Mouse (Mus musculus) intestine, embryonic 15.5 days (tissue): ENCODE results near the gene AA467197. TPM values are rescaled to one million over a fixed set of nuclear protein-coding genes. Genes with fewer than 3 reads are reported as not detected.
A peak's percentile ranks its signal among the peaks of the same experiment; 100 is the strongest.

Experiments used
- ATAC-seq: fragments of 200-750 bp; cut with Nextera tagmentation; 2 replicates; pipeline ENCODE4 v1.8.0; 2017; ENCODE audit warnings: moderate TSS enrichment, moderate library complexity
- H3K27ac ChIP-seq: fragments of 300-500 bp; sonication (generic); 2 replicates; pipeline ENCODE4 v1.5.1; 2015; ENCODE audit warnings: mild to moderate bottlenecking, inconsistent platforms
- H3K27me3 ChIP-seq: fragments of 300-500 bp; sonication (generic); replicated peaks from 2 replicates; pipeline ENCODE4 v1.6.1; 2015; ENCODE audit warnings: inconsistent platforms
- H3K36me3 ChIP-seq: fragments of 300-500 bp; sonication (generic); 2 replicates; pipeline ENCODE4 v1.6.1; 2015; ENCODE audit warnings: inconsistent platforms
- H3K4me1 ChIP-seq: fragments of 300-500 bp; sonication (generic); replicated peaks from 2 replicates; pipeline ENCODE4 v1.6.1; 2015; ENCODE audit warnings: inconsistent platforms
- H3K4me2 ChIP-seq: fragments of 300-500 bp; sonication (generic); replicated peaks from 2 replicates; pipeline ENCODE4 v1.6.1; 2015; ENCODE audit warnings: mild to moderate bottlenecking, inconsistent platforms
- H3K4me3 ChIP-seq: fragments of 300-500 bp; sonication (generic); replicated peaks from 2 replicates; pipeline ENCODE4 v1.5.1; 2015; ENCODE audit warnings: inconsistent platforms
- H3K9ac ChIP-seq: fragments of 300-500 bp; sonication (generic); 2 replicates; pipeline ENCODE4 v1.6.1; 2015; ENCODE audit warnings: inconsistent platforms
- H3K9me3 ChIP-seq: fragments of 300-500 bp; sonication (generic); 2 replicates; pipeline ENCODE4 v1.6.1; 2016; ENCODE audit warnings: inconsistent platforms
- WGBS: fragments of 180-500 bp; shearing (Covaris S2); methylation state at CpG from one replicate; pipeline ENCODE4 v1.1.7; 2015; 5-methylcytosine and 5-hydroxymethylcytosine counted together
- polyA plus RNA-seq: library from polyadenylated mRNA; unstranded; fragments of >200 nt; fragmentation: Nextera tagmentation; extraction: Ambion mirVana; gene quantifications from 2 replicates; pipeline ENCODE4 v1.2.1, GENCODE M21; 2015

AA467197 gene
- polyA plus RNA-seq, 1 experiment from 2014 or later, result 7.1 TPM

DNA sequence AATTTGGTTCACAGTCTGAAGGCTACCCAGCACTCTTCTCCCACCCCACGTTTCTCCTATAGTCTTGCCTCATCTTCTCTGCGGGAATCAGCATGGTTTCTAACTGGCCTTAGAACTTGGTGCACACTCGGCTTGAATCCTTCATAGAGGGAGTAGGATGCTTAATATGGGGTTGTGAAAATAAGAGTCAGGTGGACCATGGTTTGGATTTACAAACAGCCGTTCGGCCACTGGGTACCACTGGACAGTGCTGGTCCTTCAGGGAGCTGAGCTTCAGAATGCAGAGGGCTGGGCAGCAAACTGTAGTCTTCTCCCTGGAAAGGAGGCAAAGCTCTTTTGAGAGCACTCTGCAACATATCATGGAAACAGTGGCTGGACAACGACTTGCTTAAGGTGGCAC, 19.0 kb upstream of the AA467197 start:
- Histone ChIP-seq H3K27ac (no peak overlapping the region), H3K9me3 (no peaks in the 10 kb centered on the region), H3K4me1 (no peaks in the 10 kb centered on the region), H3K4me3 (no peak overlapping the region), H3K27me3 (no peaks in the 10 kb centered on the region; the same call in 1 of the 2 replicates), H3K9ac (no peak overlapping the region), H3K4me2 (no peak overlapping the region), H3K36me3 (no peaks in the 10 kb centered on the region)
- 81% methylated on average over 6 of the region's 6 CpGs for WGBS
- no peak for ATAC-seq

DNA sequence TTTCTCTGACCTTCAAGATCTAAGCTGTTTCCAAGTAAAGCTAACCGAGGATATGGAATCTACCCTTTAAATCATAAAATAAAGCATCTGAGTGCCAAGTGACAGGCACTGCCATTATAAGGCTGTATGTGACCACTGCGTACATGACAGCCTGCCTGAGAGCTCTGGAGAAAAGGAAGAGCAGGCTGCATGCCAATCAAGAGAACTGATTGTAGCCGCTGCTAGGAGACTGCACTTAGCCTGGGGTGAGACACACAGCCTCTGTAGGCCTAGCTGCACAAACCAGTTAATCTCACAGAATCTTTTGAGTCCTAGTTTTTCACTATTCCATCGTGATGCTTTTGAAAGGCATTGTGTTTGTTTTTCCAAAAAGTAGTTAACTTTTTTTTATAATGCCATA, 18.1 kb upstream of the AA467197 start:
- no peak overlapping the region for H3K4me2 ChIP-seq
- H3K4me1 ChIP-seq, result no peaks in the 10 kb centered on the region
- no peak overlapping the region for H3K9ac ChIP-seq
- ATAC-seq, result no peak
- no peaks in the 10 kb centered on the region for H3K36me3 ChIP-seq
- no peak overlapping the region for H3K4me3 ChIP-seq
- H3K9me3 ChIP-seq, result no peaks in the 10 kb centered on the region
- WGBS, result 64% methylated on average over 4 of the region's 4 CpGs
- H3K27me3 ChIP-seq, result no peaks in the 10 kb centered on the region
- H3K27ac ChIP-seq, result no peak overlapping the region

DNA sequence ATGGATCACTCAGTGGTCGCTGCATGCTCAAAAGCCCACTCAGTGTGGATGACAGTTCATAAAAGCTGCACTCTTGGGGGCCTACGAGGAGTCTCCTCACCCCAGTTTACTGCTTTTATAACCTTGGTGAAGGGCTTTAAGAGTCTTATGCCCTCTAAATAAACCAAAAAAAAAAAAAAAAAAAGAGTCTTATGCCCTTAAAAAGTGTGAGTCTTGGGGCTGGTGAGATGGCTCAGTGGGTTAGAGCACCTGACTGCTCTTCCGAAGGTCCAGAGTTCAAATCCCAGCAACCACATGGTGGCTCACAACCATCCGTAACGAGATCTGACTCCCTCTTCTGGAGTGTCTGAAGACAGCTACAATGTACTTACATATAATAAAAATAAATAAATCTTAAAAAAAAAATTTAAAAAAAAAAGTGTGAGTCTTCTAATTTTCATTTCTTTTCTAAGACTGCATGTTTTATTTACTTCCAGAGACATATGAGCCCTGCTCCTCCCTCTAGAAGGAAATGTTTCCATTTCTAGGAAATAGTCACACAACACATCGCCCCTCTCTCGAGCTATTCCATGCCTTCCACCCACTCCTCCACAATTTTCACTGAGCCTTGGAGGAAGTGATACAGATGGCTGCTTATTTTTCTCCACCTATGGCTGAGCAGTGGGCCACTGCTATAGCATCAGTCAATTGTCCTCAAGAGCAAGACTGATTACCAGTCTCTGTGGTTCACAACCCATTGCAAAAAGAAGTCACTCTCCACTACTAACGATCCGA, 15.3 kb upstream of the AA467197 start:
- H3K4me2 ChIP-seq, result no peak overlapping the region
- WGBS, result 78% methylated on average over 9 of the region's 9 CpGs
- H3K4me1 ChIP-seq, result no peaks in the 10 kb centered on the region
- no peak overlapping the region for H3K4me3 ChIP-seq
- no peaks in the 10 kb centered on the region for H3K9me3 ChIP-seq
- no peak overlapping the region for H3K27ac ChIP-seq
- H3K9ac ChIP-seq, result no peak overlapping the region
- no peaks in the 10 kb centered on the region for H3K27me3 ChIP-seq
- no peak for ATAC-seq
- no peaks in the 10 kb centered on the region for H3K36me3 ChIP-seq

DNA sequence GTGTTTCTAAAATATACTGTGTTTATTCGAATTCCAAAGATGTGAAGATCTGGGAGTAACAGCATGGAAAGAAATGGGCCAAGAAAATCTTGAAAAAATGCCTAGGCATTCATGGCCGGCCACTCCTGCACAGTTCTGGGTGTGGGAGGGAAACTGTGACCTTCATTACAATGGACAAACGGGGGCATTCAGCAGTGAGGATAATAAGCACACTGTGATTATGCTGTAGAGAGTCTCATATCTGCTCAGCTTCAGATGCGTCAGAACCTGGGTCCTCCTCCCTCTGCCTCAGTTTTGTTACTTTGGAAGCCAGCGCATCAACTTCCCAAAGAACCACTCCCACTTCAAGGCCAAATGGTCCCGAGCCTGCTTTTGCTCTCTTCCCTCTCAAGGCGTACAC, 10.9 kb upstream of the AA467197 start:
- H3K9me3 ChIP-seq, result no peaks in the 10 kb centered on the region
- no peak for ATAC-seq
- no peak overlapping the region for H3K27ac ChIP-seq
- H3K9ac ChIP-seq, result no peak overlapping the region
- no peak overlapping the region for H3K4me2 ChIP-seq
- H3K4me1 ChIP-seq, result no peaks in the 10 kb centered on the region
- H3K4me3 ChIP-seq, result no peak overlapping the region
- no peaks in the 10 kb centered on the region for H3K27me3 ChIP-seq
- WGBS, result 53% methylated on average over 7 of the region's 7 CpGs
- no peaks in the 10 kb centered on the region for H3K36me3 ChIP-seq

DNA sequence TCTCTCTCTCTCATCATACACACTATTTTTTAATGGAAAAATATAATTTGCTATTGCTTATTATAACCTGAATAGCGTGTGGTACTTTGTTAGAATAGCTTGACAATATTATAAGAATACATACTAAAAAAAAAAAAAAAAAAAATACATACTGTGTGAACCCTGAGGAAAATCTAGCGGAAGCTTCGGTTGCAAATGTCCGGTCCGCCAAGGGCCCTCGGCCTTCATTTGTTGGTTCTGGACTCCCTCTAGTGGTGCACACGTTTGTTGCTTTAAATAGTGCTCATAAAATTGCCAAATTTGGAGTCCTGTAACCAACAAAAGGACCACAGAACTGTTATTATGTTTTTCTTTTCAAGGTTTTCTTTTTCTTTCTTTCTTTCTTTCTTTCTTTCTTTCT, 7.8 kb upstream of the AA467197 start:
- Histone ChIP-seq H3K9ac (no peak overlapping the region), H3K27me3 (no peaks in the 10 kb centered on the region), H3K4me2 (no peak overlapping the region), H3K27ac (no peak overlapping the region), H3K4me1 (0 out of 2 replicates have a peak, but pooled peaks cover 5% of the 10 kb centered on the region), H3K9me3 (no peaks in the 10 kb centered on the region), H3K36me3 (0 out of 2 replicates have a peak, but pooled peaks cover 8% of the 10 kb centered on the region), H3K4me3 (no peak overlapping the region)
- peak; percentile 32; the same call in 1 of the 2 replicates for ATAC-seq
- WGBS, result 0% methylated on average over 7 of the region's 7 CpGs

DNA sequence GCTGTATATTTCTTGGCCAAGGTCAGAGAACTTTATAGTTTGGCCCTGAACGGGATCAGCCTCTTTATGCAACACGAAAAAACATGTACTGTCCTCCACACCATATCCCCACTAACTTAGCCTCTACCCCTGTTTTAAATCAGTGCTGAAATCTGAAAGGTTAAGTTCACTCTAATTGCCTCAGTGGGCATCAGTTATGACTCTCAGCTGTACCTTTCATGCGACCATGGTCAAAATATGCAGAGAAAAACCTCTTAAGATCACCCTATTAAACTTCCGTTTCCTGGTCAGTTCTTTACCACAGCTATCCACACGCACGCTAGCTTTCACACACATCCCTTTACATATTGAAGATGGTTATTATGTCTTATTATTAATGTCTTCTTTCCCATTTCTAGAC, 6.9 kb upstream of the AA467197 start:
- 0 out of 2 replicates have a peak overlapping the region, but pooled peaks have one; percentile 98 for H3K9ac ChIP-seq

DNA sequence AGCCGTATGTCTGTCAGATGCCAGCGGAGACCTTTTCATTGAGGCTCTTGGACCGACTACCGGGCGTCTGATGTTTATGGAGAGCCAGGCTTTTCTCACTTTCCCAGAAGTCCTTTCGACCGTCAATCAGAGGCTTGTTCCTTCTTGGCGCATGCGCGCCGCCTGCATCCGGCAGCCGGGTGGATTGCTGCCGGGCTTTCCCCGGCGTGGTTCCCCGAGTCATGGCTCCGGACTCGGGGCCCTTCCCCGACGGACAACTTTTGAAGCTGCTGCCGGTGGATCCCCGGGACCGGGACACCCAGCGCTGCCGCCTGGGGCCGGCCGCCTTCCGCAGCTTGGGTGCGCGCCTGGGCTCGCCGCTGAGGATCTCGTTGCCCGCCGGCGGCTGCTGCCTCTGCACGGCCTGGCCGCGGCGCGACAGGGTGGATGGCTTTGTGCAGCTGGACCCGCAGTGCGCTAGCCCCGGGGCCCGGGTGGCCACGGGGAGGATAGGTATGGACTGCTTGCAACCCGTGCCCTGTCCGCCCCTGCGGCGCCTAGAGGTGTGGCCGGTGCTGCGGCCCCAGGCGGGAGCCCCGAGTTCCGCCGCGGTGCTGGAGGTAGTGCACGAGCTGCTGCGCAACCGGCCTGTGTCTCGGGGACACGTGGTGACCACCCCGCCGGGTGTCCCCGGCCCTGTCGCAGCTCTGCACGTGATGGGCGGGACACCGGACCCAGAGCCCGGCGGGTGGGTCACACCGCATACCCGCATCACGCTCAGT, 6.1 kb upstream of the AA467197 start:
- Histone ChIP-seq H3K27ac (peak overlapping the region; percentile 81), H3K36me3 (0 out of 2 replicates have a peak, but pooled peaks cover 8% of the 10 kb centered on the region), H3K9ac (peak overlapping the region; percentile 98), H3K4me3 (peak overlapping the region; percentile 99), H3K27me3 (no peaks in the 10 kb centered on the region), H3K4me1 (0 out of 2 replicates have a peak, but pooled peaks cover 5% of the 10 kb centered on the region), H3K4me2 (peak overlapping the region; percentile 92), H3K9me3 (no peaks in the 10 kb centered on the region)
- ATAC-seq, result peak; percentile 86
- WGBS, result under 1% methylated on average over 75 of the region's 75 CpGs

More for the DNA sequence above, 6.9 kb upstream of the AA467197 start:
- no peaks in the 10 kb centered on the region for H3K27me3 ChIP-seq
- H3K9me3 ChIP-seq, result no peaks in the 10 kb centered on the region
- 0 out of 2 replicates have a peak, but pooled peaks cover 5% of the 10 kb centered on the region for H3K4me1 ChIP-seq
- 0 out of 2 replicates have a peak, but pooled peaks cover 8% of the 10 kb centered on the region for H3K36me3 ChIP-seq
- 62% methylated on average over 6 of the region's 6 CpGs for WGBS
- H3K4me3 ChIP-seq, result peak overlapping the region; percentile 99; the same call in 1 of the 2 replicates
- 0 out of 2 replicates have a peak, but pooled peaks have one; percentile 5 for ATAC-seq
- H3K4me2 ChIP-seq, result peak overlapping the region; percentile 92
- no peak overlapping the region for H3K27ac ChIP-seq

DNA sequence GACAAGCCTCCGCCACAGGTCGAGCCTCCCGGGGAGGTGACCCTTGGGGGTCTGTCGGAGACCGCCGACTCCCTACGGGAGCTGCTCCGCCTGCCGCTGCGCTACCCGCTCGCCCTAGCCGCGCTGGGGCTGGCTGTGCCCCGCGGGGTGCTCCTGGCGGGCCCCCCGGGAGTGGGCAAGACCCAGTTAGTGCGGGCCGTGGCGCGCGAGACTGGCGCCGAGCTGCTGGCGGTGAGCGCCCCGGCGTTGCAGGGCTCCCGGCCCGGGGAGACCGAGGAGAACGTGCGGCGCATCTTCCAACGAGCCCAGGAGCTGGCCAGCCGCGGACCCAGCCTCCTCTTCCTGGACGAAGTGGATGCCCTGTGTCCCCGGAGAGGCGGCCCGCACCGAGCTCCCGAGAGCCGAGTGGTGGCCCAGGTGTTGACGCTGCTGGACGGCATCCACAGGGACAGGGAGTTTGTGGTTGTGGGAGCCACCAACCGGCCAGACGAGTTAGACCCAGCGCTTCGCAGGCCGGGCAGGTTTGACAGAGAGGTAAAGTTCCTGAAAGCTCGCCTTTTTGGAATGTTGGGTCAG, 5.5 kb upstream of the AA467197 start:
- H3K36me3 ChIP-seq, result 0 out of 2 replicates have a peak, but pooled peaks cover 8% of the 10 kb centered on the region
- peak; percentile 70 for ATAC-seq
- H3K27me3 ChIP-seq, result no peaks in the 10 kb centered on the region
- H3K27ac ChIP-seq, result peak overlapping the region; percentile 81
- 0% methylated on average over 53 of the region's 53 CpGs for WGBS
- H3K9me3 ChIP-seq, result no peaks in the 10 kb centered on the region
- peak overlapping the region; percentile 99 for H3K4me3 ChIP-seq
- H3K4me1 ChIP-seq, result 0 out of 2 replicates have a peak, but pooled peaks cover 5% of the 10 kb centered on the region
- peak overlapping the region; percentile 98 for H3K9ac ChIP-seq
- peak overlapping the region; percentile 92 for H3K4me2 ChIP-seq

DNA sequence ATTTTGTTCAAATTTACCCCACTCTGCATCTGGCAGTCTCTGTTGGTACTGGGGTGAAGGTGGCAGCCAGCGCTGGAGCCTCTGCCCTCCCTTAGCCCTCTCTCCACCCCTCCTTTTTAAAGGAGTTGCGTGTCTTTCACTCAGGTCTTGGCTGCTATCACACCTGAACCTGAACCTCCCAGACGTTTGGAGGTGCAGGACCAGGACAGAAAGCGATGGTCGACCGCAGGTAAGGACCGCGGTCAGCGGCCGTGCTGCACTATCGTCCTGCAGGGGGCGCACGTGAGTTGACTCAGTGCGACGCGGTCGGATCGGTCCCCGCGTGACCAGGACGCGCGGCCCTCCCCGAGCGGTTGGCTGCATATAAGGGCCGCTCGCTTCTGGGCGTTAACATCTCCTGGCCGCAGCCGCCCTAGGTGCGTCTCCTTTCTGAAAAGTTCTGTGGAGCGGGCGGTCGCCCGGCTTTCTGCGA, 776 bp downstream of the AA467197 start:
- Histone ChIP-seq H3K4me3 (peak overlapping the region; percentile 40), H3K4me1 (no peaks in the 10 kb centered on the region), H3K27ac (no peak overlapping the region), H3K4me2 (peak overlapping the region; percentile 90), H3K9ac (peak overlapping the region; percentile 36; the same call in 1 of the 2 replicates), H3K27me3 (peaks cover 2% of the 10 kb centered on the region; the same call in 1 of the 2 replicates), H3K36me3 (0 out of 2 replicates have a peak, but pooled peaks cover 8% of the 10 kb centered on the region), H3K9me3 (no peaks in the 10 kb centered on the region)
- ATAC-seq, result peak; percentile 86
- under 1% methylated on average over 36 of the region's 36 CpGs for WGBS

DNA sequence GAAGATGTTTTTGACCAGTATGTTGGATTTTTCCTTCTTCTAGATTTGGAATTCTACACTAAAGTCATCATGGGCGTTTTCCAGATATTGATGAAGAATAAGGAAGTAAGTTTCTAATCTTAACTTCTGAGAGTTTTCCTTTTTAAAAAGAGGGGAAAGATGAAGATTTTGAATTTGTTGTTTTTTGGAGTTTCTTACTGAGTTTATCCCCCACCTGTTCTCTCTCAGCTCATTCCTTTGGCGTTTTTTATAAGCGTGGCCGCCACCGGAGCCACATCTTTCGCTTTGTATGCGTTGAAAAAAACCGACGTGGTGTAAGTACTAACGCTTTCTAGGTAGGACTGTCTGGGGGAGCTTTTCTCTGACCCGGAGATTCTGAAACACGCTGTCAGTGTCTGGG, 1.2 kb downstream of the AA467197 start:
- Histone ChIP-seq H3K9me3 (no peaks in the 10 kb centered on the region), H3K4me1 (no peaks in the 10 kb centered on the region), H3K9ac (peak overlapping the region; percentile 36; the same call in 1 of the 2 replicates), H3K27ac (no peak overlapping the region), H3K4me3 (peak overlapping the region; percentile 40), H3K36me3 (0 out of 2 replicates have a peak, but pooled peaks cover 6% of the 10 kb centered on the region), H3K4me2 (peak overlapping the region; percentile 90), H3K27me3 (peaks cover 2% of the 10 kb centered on the region; the same call in 1 of the 2 replicates)
- 36% methylated on average over 12 of the region's 12 CpGs for WGBS
- no peak for ATAC-seq

DNA sequence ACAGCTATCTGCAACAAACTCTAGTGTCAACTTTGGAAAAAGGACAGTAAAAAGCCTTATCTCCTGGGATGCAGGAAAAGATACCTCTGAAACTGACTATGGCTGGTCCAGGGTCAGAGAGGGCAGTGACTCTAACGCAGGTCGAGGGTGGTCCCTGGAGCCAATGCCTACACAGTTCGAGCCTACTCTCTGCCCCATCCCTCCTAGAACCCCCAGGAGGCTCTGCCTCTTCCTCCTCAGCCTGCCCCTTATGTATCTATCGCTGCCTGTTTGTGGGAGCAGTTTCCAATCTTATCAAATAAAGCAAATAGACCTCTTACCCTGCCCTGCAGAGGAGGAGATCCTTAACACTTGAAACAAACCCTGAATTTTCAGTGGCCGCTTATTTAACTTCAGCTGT, 1.9 kb downstream of the AA467197 start:
- WGBS, result 37% methylated on average over 5 of the region's 5 CpGs
- H3K36me3 ChIP-seq, result no peaks in the 10 kb centered on the region
- H3K4me2 ChIP-seq, result no peak overlapping the region
- H3K27ac ChIP-seq, result no peak overlapping the region
- H3K27me3 ChIP-seq, result peaks cover 2% of the 10 kb centered on the region; the same call in 1 of the 2 replicates
- H3K9me3 ChIP-seq, result no peaks in the 10 kb centered on the region
- no peak overlapping the region for H3K9ac ChIP-seq
- H3K4me3 ChIP-seq, result no peak overlapping the region
- H3K4me1 ChIP-seq, result no peaks in the 10 kb centered on the region
- no peak for ATAC-seq
